In the genomic region with DNA sequence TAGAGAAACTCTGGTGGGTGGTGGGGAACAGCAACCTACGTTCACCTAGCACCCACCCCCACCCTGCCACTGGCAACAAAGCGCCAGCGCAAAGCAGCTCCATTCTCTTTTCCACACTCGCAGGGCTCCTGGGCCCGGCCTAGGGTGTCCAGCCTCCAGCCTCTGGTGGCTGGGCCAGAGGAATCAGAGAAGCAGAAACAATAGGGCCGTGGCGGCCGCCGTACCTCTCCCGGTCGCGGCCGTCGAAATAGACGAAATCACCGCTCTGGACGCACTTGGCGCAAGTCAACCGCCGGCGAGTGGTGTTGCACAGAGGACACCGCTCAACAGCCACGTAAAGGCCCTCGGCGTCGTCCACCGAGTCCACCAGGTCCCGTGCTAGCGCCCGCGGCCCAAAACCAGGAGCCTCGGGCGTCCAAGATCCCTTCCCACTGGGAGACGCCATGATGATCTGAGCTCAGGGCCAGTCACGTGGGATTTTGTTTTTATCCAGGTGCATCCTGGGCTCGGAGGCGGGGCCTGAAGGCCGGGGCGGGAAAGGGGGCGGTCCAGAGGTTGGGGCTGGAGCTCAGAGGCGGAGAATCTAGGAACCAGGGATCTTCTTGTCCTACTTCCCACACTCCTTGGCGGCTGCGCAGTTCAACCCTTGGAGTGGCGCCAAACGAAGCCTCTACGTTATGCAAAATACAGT, we compare ENCODE assay signal across 8 mouse cellular contexts. TPM values are rescaled to one million over a fixed set of nuclear protein-coding genes. Genes with fewer than 3 reads are reported as not detected.
A peak's percentile ranks its signal among the peaks of the same experiment; 100 is the strongest.
DNase-seq lines count a peak whose midpoint lies in the region; ATAC-seq lines count a peak whose summit lies in the region.

No protein-coding gene starts in this region.

- peak overlapping the region; percentile 81 for H3K9ac ChIP-seq in lung, embryonic 16.5 days (ENCODE audit: low read length)

- peak overlapping the region; percentile 77 for H3K4me2 ChIP-seq in lung, embryonic 16.5 days (ENCODE audit: low read depth, low read length)

- peak; percentile 97 to 99 for ATAC-seq in hematopoietic stem cell, adult 5-6 weeks (replicated peaks in 1 of 2; ENCODE audit: insufficient read depth in 1 of 2, low FRiP score in 2 of 2, low TSS enrichment in 1 of 2, low read depth in 1 of 2, poor library complexity in 2 of 2, severe bottlenecking in 2 of 2)
- peak; percentile 100 for ATAC-seq in lung, embryonic 16.5 days (ENCODE audit: low read depth)

- H3K4me3 ChIP-seq in lung, embryonic 16.5 days (ENCODE audit: low read length), result peak overlapping the region; percentile 88

- under 1% methylated on average over 46 of the region's 46 CpGs for WGBS in lung, embryonic 16.5 days

- peak; percentile 92 for DNase-seq in MEL-GATA-1-ER (ENCODE audit: extremely low read depth, low read depth)
- peak; percentile 97 for DNase-seq in cerebellum, adult 8-10 months
- DNase-seq in forelimb bud, embryonic 11.5 days (ENCODE audit: low read depth, low spot score), result peak; percentile 95
- DNase-seq in layer of hippocampus, adult 9-10 months (ENCODE audit: low spot score), result peak; percentile 79
- DNase-seq in ovary, postnatal 10 days (ENCODE audit: low spot score), result peak; percentile 89
- DNase-seq in thymus, postnatal 10 days (ENCODE audit: low spot score in 2 of 2), result peak; percentile 52 to 62

- H3K4me1 ChIP-seq in lung, embryonic 16.5 days (replicated peaks; ENCODE audit: control insufficient read depth, insufficient read depth, low read length), result peaks cover 4% of the 10 kb centered on the region; the same call in 1 of the 2 replicates

- no peaks in the 10 kb centered on the region for H3K9me3 ChIP-seq in lung, embryonic 16.5 days (ENCODE audit: control insufficient read depth, low read length)

- H3K27me3 ChIP-seq in lung, embryonic 16.5 days (ENCODE audit: control insufficient read depth, insufficient read depth, low read depth, low read length), result no peaks in the 10 kb centered on the region

- no peak overlapping the region for H3K27ac ChIP-seq in lung, embryonic 16.5 days (ENCODE audit: low read length)

- no peaks in the 10 kb centered on the region for H3K36me3 ChIP-seq in lung, embryonic 16.5 days (ENCODE audit: control insufficient read depth, insufficient read depth, low read length)

RNA-seq across cellular contexts. Expression of gene Atg14, which starts 2.3 kb away (rescaled TPM):
- total RNA-seq in hematopoietic stem cell, adult 5-6 weeks (2017), result 10.3 and 27.1 TPM in 2 replicates
- 14.9 and 15.4 TPM in 2 replicates for polyA plus RNA-seq in lung, embryonic 16.5 days (2015; fragmentation: Nextera tagmentation; extraction: Ambion mirVana)
